26 mouse cellular contexts compared by ENCODE assay signal in genomic region chr10:87865712-87866111, GRCm38 (mm10). TPM values are rescaled to one million over a fixed set of nuclear protein-coding genes. Genes with fewer than 3 reads are reported as not detected.
"Had no signal": no experiment of that assay in that cellular context is flagged by ENCODE, and none has a peak within 500 bp of the region (broad histone marks: within the 10 kb centered on the region; RNA-seq: fewer than 3 reads in every experiment).

No protein-coding gene starts in this region.

- H3K4me1 ChIP-seq: intestine, embryonic 15.5 days; liver, embryonic 13.5 days; liver, embryonic 15.5 days had no signal

- DNase-seq: gastrocnemius, adult 2 months; gastrocnemius, postnatal 10 days; gastrocnemius, postnatal 25 days; heart, adult 18-20 months; heart, postnatal 10 days; heart, postnatal 4 days; kidney, adult 18-20 months; kidney, adult 8-10 months; kidney, postnatal 10 days; kidney, postnatal 4 days; liver; liver, embryonic 13.5 days had no signal

- H3K27me3 ChIP-seq: heart, embryonic 12.5 days; hindbrain, embryonic 12.5 days; intestine, embryonic 15.5 days had no signal

- H3K9me3 ChIP-seq: heart, embryonic 10.5 days; heart, embryonic 12.5 days; hindbrain, embryonic 10.5 days; hindbrain, embryonic 12.5 days; intestine, embryonic 15.5 days; limb, embryonic 10.5 days; limb, embryonic 12.5 days; liver, embryonic 13.5 days; liver, embryonic 15.5 days had no signal

- H3K9ac ChIP-seq: heart, embryonic 12.5 days; hindbrain, embryonic 12.5 days; hindbrain, embryonic 14.5 days; intestine, embryonic 15.5 days; limb, embryonic 12.5 days; liver, embryonic 13.5 days; liver, embryonic 15.5 days had no signal

- H3K4me3 ChIP-seq: gastrocnemius, adult 2 months; heart, embryonic 10.5 days; heart, embryonic 12.5 days; hindbrain, embryonic 10.5 days; hindbrain, embryonic 12.5 days; intestine, embryonic 15.5 days; layer of hippocampus, adult 2 months; left cerebral cortex, adult 2 months; limb, embryonic 10.5 days; limb, embryonic 12.5 days; liver, embryonic 13.5 days; liver, embryonic 15.5 days had no signal

- H3K36me3 ChIP-seq: hindbrain, embryonic 10.5 days; hindbrain, embryonic 12.5 days; intestine, embryonic 15.5 days; limb, embryonic 10.5 days; limb, embryonic 12.5 days; liver, embryonic 13.5 days; liver, embryonic 15.5 days had no signal

- H3K4me2 ChIP-seq: heart, embryonic 12.5 days; hindbrain, embryonic 12.5 days; hindbrain, embryonic 14.5 days; intestine, embryonic 15.5 days; limb, embryonic 12.5 days; liver, embryonic 13.5 days; liver, embryonic 15.5 days had no signal

- H3K27ac ChIP-seq: gastrocnemius, adult 2 months; heart, embryonic 10.5 days; hindbrain, embryonic 10.5 days; hindbrain, embryonic 12.5 days; hindbrain, embryonic 14.5 days; intestine, embryonic 15.5 days; layer of hippocampus, adult 2 months; left cerebral cortex, adult 2 months; limb, embryonic 10.5 days; limb, embryonic 12.5 days; liver, embryonic 13.5 days; liver, embryonic 15.5 days had no signal

- ATAC-seq: hindbrain, embryonic 16.5 days; inflammation-experienced regulatory T-cells, adult 6 months had no signal

RNA-seq across cellular contexts. Expression of gene Igf1, which starts 7.6 kb away (rescaled TPM):
- total RNA-seq: granulocyte monocyte progenitor cell, adult 5-6 weeks had no signal
